Mouse (Mus musculus): ENCODE measurements at regions not wholly inside any gene's neighbourhood (a gene's known extent, or its start where the extent isn't known, plus 50 kb on each side); places are given as distances from the start of the nearest gene placed in this dataset.
A peak's percentile ranks its signal among the peaks of the same experiment; 100 is the strongest.
"Not testable (repeated sequence)": the region's sequence is repeated elsewhere in the genome, so short reads cannot be mapped to it uniquely, and the experiment has no call there.

DNA sequence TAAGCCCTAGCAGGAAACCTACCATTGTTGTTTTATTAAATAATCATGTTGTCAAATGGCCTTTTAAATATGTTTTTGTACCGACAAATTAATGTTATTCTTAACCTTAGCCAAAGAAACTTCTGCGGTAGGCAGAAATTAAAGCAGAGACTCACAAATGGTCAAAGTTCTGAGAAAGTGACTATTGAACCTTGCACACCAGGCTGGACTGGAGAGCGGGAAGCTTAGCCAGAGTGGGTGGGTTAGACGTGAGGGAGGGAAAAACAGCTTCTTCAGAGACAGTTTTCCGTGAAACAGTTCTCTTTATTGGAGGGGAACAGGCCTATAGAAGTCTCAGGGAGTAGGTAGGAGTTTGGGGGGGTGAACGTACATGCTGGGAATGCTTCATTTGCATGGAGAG is 89.2 kb upstream of the Rbbp6 start:
- H3K36me3 ChIP-seq (ENCODE audit: control insufficient read depth, insufficient read depth, low read length) = no peaks in the 10 kb centered on the region
- no peak for DNase-seq
- H3K79me2 ChIP-seq (replicated peaks; ENCODE audit: control insufficient read depth, insufficient read depth, low read length) = no peaks in the 10 kb centered on the region
- no peaks in the 10 kb centered on the region for H3K4me1 ChIP-seq (ENCODE audit: control insufficient read depth, insufficient read depth, low read length)
- TF ChIP-seq POLR2A (IDR thresholded peaks at IDR 0.05; ENCODE audit: insufficient read depth, low read depth, low read length) (no peak), EP300 (IDR thresholded peaks at IDR 0.05; ENCODE audit: insufficient read depth, low read depth, low read length) (no peak), CTCF (IDR thresholded peaks at IDR 0.05) (no peak)
- H3K4me3 ChIP-seq = no peak overlapping the region
- no peak overlapping the region for H3K9ac ChIP-seq (ENCODE audit: low read depth, low read length)
- intact Hi-C loops (cut with DNase I) = no loop called here
- no peaks in the 10 kb centered on the region for H3K27me3 ChIP-seq (ENCODE audit: control insufficient read depth, insufficient read depth, low read length)
- H3K27ac ChIP-seq = no peak overlapping the region
- 78% methylated on average over 6 of the region's 6 CpGs for WGBS

DNA sequence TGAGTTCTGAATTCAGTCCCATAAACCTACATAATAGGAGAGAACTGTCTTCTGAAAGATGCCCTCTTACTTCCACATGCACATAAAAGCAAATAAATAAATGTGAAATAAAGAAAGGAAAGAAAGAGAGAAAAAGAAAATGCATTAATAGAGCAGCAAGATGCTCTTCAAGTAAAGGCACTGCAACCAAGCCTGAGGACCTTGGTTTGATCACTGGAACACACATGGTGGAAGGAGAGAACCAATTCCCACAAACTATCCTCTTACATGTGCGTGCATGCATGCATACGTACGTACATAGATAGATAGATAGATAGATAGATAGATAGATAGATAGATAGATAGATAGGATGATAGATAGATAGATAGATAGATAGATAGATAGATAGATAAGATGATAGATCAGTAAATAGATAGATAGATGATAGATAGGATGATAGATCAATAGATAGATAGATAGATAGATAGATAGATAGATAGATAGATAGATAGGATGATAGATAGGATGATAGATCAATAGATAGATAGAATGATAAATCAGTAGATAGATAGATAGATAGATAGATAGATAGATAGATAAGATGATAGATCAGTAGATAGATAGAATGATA is 83.5 kb upstream of the Rbbp6 start:
- DNase-seq; H3K9ac ChIP-seq (ENCODE audit: low read depth, low read length); H3K4me1 ChIP-seq (ENCODE audit: control insufficient read depth, insufficient read depth, low read length); intact Hi-C loops (cut with DNase I); H3K4me3 ChIP-seq; H3K27me3 ChIP-seq (ENCODE audit: control insufficient read depth, insufficient read depth, low read length); H3K79me2 ChIP-seq (replicated peaks; ENCODE audit: control insufficient read depth, insufficient read depth, low read length); H3K36me3 ChIP-seq (ENCODE audit: control insufficient read depth, insufficient read depth, low read length); H3K27ac ChIP-seq: not testable (repeated sequence)
- 80% methylated on average over 3 of the region's 3 CpGs for whole genome bisulfite sequencing

DNA sequence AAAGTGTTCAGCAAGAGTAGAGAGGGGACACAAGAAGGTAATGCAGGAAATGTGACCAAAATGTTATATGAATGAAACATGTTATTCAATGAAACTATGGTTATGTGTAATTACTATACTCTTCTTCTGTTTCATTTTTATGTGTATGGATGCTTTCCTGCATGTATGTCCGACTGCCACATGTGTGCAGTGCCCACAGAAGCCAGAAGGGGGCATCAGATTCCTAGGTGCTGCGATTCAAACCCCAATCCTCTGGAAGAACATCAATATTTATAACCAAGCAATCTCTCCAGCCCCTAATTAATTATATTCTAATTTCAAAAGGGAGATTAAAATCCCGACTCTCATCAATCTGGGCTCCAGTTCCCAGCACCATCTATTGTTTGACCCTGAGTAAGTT is 78.7 kb upstream of the Rbbp6 start:
- Histone ChIP-seq H3K27me3 (ENCODE audit: control insufficient read depth, insufficient read depth, low read length) (no peaks in the 10 kb centered on the region), H3K27ac (no peak overlapping the region), H3K79me2 (replicated peaks; ENCODE audit: control insufficient read depth, insufficient read depth, low read length) (no peaks in the 10 kb centered on the region), H3K4me1 (ENCODE audit: control insufficient read depth, insufficient read depth, low read length) (no peaks in the 10 kb centered on the region), H3K9ac (ENCODE audit: low read depth, low read length) (no peak overlapping the region), H3K36me3 (ENCODE audit: control insufficient read depth, insufficient read depth, low read length) (no peaks in the 10 kb centered on the region), H3K4me3 (no peak overlapping the region)
- TF ChIP-seq POLR2A (IDR thresholded peaks at IDR 0.05; ENCODE audit: insufficient read depth, low read depth, low read length) = no peak
- TF ChIP-seq CTCF (IDR thresholded peaks at IDR 0.05) = peak; percentile 17; the same call in 1 of the 2 replicates
- intact Hi-C loops (cut with DNase I) = no loop called here
- no peak for DNase-seq
- 77% methylated on average over 3 of the region's 3 CpGs for WGBS

DNA sequence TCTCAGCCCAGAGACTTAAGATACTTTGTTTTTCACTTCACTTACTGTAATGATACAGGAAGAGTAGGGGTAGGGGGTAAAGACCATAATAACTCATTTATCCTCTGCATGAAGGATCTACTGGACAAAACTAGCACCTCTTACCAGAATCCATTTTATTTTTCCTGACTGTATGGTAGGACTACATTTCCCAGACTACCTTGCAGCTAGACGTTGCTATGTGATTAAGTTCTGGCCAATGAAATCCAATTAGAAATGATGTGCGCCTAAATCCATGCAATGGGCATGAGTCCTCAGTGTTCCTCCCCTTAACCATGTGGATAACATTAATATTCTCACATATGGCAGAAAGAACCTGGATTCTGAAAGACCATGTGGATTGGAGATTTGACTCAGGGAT is 68.3 kb upstream of the Rbbp6 start:
- no peak for DNase-seq
- Histone ChIP-seq H3K4me3 (no peak overlapping the region), H3K27ac (no peak overlapping the region), H3K27me3 (ENCODE audit: control insufficient read depth, insufficient read depth, low read length) (no peaks in the 10 kb centered on the region), H3K4me1 (ENCODE audit: control insufficient read depth, insufficient read depth, low read length) (no peaks in the 10 kb centered on the region), H3K9ac (ENCODE audit: low read depth, low read length) (no peak overlapping the region), H3K79me2 (replicated peaks; ENCODE audit: control insufficient read depth, insufficient read depth, low read length) (no peaks in the 10 kb centered on the region), H3K36me3 (ENCODE audit: control insufficient read depth, insufficient read depth, low read length) (no peaks in the 10 kb centered on the region)
- 63% methylated on average over 2 of the region's 2 CpGs for WGBS
- intact Hi-C loops (cut with DNase I) = loop anchor here (10.0 kb wide), 1 partner anchor 192 kb away; no protein-coding TSS in a partner anchor
- TF ChIP-seq POLR2A (IDR thresholded peaks at IDR 0.05; ENCODE audit: insufficient read depth, low read depth, low read length) (no peak), EP300 (IDR thresholded peaks at IDR 0.05; ENCODE audit: insufficient read depth, low read depth, low read length) (no peak), CTCF (IDR thresholded peaks at IDR 0.05) (no peak)

DNA sequence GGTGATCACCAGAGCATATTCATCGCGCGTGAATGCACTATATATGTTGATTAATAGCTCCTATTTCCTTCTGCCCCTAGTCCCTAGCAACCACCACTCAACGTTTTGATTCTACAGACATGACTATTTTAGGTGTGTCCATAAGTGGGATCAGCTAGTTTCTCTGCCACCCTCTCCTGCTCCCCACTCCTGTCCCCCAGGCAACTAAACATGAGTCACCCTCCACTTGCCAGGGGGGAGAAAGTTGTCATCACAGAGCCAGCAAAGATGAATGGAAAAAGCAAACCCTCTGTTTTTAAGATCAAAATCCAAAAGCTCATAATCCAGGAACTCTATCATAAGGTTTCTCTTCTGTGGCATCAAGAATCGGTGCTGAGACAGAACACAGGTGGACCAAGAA is 59.4 kb upstream of the Rbbp6 start:
- Histone ChIP-seq H3K9ac (ENCODE audit: low read depth, low read length) (no peak overlapping the region), H3K4me1 (ENCODE audit: control insufficient read depth, insufficient read depth, low read length) (no peaks in the 10 kb centered on the region), H3K27me3 (ENCODE audit: control insufficient read depth, insufficient read depth, low read length) (no peaks in the 10 kb centered on the region), H3K79me2 (replicated peaks; ENCODE audit: control insufficient read depth, insufficient read depth, low read length) (no peaks in the 10 kb centered on the region), H3K4me3 (no peak overlapping the region), H3K36me3 (ENCODE audit: control insufficient read depth, insufficient read depth, low read length) (no peaks in the 10 kb centered on the region), H3K27ac (no peak overlapping the region)
- intact Hi-C loops (cut with DNase I) = loop anchor here (5.0 kb wide), 1 partner anchor 84 kb away; no protein-coding TSS in a partner anchor
- WGBS = 80% methylated on average over 5 of the region's 5 CpGs
- DNase-seq = no peak
- TF ChIP-seq EP300 (IDR thresholded peaks at IDR 0.05; ENCODE audit: insufficient read depth, low read depth, low read length) (no peak), POLR2A (IDR thresholded peaks at IDR 0.05; ENCODE audit: insufficient read depth, low read depth, low read length) (no peak), CTCF (IDR thresholded peaks at IDR 0.05) (no peak)

DNA sequence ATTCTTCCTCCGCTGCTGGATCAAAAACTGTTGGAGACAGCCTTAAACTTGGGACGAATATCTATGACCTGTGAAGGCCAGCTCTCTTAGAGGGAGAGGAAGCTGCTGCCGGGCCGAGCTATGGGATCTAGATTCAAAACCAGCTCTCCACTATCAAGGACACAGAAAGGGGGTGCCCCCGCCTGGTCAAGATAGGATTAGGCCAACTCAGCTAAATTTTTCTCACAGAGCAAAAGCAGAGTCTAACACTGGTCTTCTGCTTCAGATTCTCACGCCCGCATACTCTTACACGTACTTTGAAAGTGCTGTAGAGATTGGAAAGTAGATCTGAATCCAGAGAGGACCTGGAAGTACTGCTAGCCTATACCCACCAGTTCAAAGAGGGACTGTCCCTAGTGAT is 56.2 kb upstream of the Rbbp6 start:
- Histone ChIP-seq H3K27ac (no peak overlapping the region), H3K27me3 (ENCODE audit: control insufficient read depth, insufficient read depth, low read length) (no peaks in the 10 kb centered on the region), H3K4me1 (ENCODE audit: control insufficient read depth, insufficient read depth, low read length) (no peaks in the 10 kb centered on the region), H3K79me2 (replicated peaks; ENCODE audit: control insufficient read depth, insufficient read depth, low read length) (no peaks in the 10 kb centered on the region), H3K9ac (ENCODE audit: low read depth, low read length) (no peak overlapping the region), H3K4me3 (no peak overlapping the region), H3K36me3 (ENCODE audit: control insufficient read depth, insufficient read depth, low read length) (no peaks in the 10 kb centered on the region)
- DNase-seq = no peak
- 79% methylated on average over 8 of the region's 8 CpGs for WGBS
- intact Hi-C loops (cut with DNase I) = loop anchor here (5.0 kb wide), 1 partner anchor 87 kb away; no protein-coding TSS in a partner anchor
- TF ChIP-seq POLR2A (IDR thresholded peaks at IDR 0.05; ENCODE audit: insufficient read depth, low read depth, low read length) = no peak
- peak; percentile 53 for TF ChIP-seq CTCF (IDR thresholded peaks at IDR 0.05)
- no peak for TF ChIP-seq EP300 (IDR thresholded peaks at IDR 0.05; ENCODE audit: insufficient read depth, low read depth, low read length)

Measured in heart, adult 2 months (tissue).